Mouse (Mus musculus) ES-E14 (cell line): ENCODE measurements around the gene Gstm6.

Source experiments
- CHD2 ChIP-seq: IDR thresholded peaks from 2 replicates; pipeline ENCODE4 v1.6.1; 2014; ENCODE audit warnings: mild to moderate bottlenecking, low read depth, low read length, inconsistent platforms
- HCFC1 ChIP-seq: IDR thresholded peaks from 2 replicates; pipeline ENCODE4 v1.6.1; 2012; ENCODE audit warnings: low read length, inconsistent platforms, borderline replicate concordance; ENCODE audit not compliant: insufficient read depth
- MAFK ChIP-seq: IDR thresholded peaks from 2 replicates; pipeline ENCODE4 v1.6.1; 2014; ENCODE audit warnings: mild to moderate bottlenecking, low read depth, low read length, inconsistent platforms; ENCODE audit not compliant: insufficient read depth

DNA sequence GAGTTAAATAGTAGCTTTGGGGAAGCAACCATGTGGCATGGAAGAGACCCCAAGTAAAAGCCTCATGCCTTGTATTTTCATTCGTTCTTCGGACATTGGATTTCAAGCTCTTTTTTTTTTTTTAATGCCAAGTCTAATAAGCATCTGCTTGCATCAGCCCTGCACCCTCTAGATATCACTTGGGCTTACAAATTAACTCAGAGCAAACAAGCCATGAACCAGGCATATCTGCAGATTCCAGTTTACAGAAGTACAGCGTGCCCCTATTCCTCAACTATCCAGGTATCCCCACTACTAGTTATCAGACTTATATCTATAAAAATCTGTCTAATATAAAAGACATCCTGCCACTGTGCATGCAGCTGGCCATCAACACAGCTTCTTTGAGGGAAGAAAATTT lies 28.5 kb upstream of the Gstm6 start:
- TF ChIP-seq CHD2 (no peak), MAFK (no peak), HCFC1 (no peak)
